Mouse (Mus musculus) thymus, adult 2 months (tissue): ENCODE measurements around the gene Gatc.

Experiments used
- CTCF ChIP-seq: fragments of 200-500 bp; IDR thresholded peaks from 2 replicates; pipeline ENCODE4 v1.5.1; 2012; ENCODE audit warnings: mild to moderate bottlenecking, control low read depth, low read length, moderate library complexity, borderline replicate concordance; ENCODE audit not compliant: control insufficient read depth, poor library complexity, insufficient read depth; ENCODE audit errors: extremely low read depth
- POLR2A ChIP-seq: fragments of 200-500 bp; IDR thresholded peaks from 2 replicates; pipeline ENCODE4 v1.6.1; 2012; ENCODE audit warnings: mild to moderate bottlenecking, low read length, control low read depth, moderate library complexity; ENCODE audit not compliant: control insufficient read depth, poor library complexity, insufficient read depth; ENCODE audit errors: extremely low read depth

DNA sequence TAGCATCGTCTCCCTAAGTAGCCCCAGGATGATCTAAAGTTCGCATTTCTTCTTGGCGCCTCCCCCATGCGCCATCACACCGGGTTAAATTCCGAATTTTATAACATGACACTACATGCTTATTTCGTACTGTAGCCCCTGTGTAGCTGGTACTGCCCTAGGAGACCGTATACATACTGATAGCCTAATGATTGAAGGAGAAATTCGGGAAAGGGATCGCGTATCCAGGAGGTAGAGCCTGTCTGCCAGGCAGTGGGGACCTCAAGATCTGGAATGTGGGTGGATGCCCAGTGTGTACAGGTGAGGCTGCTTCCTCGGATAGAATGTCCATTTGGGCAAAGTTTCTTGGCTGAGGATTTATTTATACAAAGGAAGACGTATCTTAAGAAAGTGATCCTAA, 39.4 kb downstream of the Gatc start:
- TF ChIP-seq POLR2A, result no peak
- TF ChIP-seq CTCF, result no peak
